Mouse (Mus musculus) adrenal gland, postnatal 14 days (tissue): ENCODE measurements around the gene Lax1. TPM values are rescaled to one million over a fixed set of nuclear protein-coding genes. Genes with fewer than 3 reads are reported as not detected.
"Not testable (repeated sequence)": the region's sequence is repeated elsewhere in the genome, so short reads cannot be mapped to it uniquely, and the experiment has no call there.

Experiments used
- DNase-seq: peaks from one replicate; pipeline ENCODE4 v3.0.0; 2021; ENCODE audit warnings: mixed read lengths
- long read RNA-seq, 2 experiments: library from polyadenylated mRNA; stranded (forward); transcript quantifications; one replicate each; pipeline ENCODE4 v2.0.0; 2021
- total RNA-seq: library from RNA; stranded (reverse); gene quantifications from 2 replicates; pipeline ENCODE4 v1.2.3, GENCODE M21; 2021

Gene Lax1
- 0.82 and 7.1 TPM in 2 replicates for total RNA-seq
- long read RNA-seq, experiment 1, result 0 reads
- long read RNA-seq, experiment 2, result 0 reads

GRCm38 (mm10) chr1:133689897-133690296 is at the start of gene Lax1:
Gene Lax1, minus strand, starts transcription at chr1:133690108.
- DNase-seq, result peak; percentile 37

DNA sequence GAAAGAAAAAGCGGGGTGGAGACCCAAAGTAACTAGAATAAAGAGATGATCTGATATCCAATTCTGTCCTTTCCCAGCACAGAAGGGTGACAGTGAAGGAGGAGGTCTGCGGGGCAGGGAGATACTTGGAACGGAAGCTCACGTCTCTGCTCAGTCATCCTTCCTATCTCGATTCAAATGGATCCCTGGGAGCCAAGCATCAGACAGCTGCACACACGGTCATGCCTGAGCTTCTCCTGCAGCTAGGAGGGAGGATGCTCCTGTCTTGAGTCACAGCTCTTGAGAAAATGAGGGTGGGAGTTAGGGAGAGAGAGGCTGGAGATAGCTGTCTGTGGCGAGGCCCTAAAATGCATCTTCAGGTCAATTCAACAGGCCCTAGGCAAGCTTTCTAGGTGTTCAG is 46.8 kb upstream of the Lax1 start:
- DNase-seq, result no peak

DNA sequence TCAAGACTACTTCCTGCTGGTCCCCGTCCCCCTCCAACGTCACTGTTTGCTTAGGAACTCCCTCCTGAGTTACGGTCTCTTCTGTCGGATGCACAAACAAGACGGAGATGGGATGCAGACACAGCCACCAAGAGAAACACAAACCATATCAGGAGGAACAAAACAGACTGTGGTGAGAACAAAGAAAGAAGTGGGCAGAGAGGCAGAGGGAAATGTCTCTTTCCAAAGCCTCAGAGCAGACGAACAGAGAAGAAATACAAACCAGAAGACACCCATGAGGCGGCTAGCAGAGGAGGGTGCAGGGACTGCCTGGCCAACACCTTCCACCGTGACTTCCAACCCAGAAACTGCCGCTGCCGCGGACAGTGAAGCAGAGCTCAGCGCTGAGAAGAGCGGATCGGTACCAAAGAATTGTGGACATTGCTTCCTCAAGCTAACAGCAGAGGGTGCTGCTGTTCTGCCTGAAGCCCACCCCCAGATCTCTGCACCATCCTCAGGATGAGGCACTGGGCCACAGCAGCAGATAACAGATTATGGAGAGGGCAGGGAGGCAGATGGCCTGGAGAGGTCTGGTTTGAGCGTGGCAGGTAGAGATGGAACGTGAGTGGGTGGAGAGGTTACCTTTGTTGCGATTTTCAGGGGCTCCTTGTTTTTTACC is 46.2 kb upstream of the Lax1 start:
- peak; percentile 77 for DNase-seq

- DNase-seq, result no peak
These were observed 42.9 kb upstream of the Lax1 start for GRCm38 (mm10) chr1:133732814-133733213.

DNA sequence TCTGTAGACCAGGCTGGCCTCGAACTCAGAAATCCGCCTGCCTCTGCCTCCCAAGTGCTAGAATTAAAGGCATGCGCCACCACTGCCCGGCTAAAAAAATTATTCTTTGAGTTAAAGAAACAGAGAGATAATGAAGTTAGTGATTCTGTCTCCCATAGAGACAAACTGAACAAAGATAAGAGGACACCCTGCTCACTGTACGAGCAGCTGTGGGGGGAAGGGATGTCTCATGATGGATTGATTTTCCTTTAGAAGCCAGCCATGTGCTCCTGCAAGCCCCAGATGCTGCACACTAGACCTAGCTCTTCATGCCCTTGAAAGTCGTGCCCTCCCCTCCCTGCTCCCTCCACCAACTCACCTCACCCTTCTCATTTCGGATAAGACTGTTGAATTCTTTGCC is 38.4 kb upstream of the Lax1 start:
- DNase-seq, result no peak

DNA sequence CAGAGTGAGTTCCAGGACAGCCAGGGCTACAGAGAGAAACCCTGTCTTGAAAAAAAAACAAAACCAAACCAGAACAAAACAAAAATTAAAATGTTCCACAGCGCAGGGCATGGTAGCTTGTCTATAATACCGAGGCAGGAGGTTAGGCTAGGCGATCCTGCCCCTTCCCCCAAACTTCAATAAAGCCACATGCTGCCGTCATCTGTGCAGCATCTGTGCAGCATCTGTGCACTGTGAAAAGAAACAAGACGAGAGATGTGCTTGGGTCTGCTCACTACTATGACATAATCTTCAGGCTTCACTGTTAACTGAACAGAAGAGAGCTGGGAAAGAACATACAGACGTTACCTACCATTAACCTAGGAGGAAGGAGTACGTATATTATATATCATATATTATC is 30.4 kb upstream of the Lax1 start:
- no peak for DNase-seq

DNA sequence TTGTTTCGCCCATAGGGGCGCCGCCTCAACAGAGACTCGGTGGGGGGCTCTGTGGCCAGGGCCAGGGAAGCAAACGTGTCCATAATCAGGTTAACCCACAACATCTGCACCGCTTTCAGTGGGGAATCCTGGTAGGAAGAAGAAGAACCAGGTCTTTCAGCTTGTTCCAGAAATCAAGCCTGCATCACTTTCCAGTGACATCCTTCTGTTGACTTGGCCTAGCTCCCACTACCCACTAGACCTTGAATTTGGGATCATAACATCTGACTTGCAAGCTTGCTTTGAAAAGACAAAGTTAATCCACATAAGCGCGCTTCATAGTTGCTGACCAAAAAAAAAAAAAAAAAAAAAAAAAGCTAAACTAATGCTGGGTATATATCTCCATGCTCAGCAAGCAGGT is 28.9 kb upstream of the Lax1 start:
- no peak for DNase-seq

DNA sequence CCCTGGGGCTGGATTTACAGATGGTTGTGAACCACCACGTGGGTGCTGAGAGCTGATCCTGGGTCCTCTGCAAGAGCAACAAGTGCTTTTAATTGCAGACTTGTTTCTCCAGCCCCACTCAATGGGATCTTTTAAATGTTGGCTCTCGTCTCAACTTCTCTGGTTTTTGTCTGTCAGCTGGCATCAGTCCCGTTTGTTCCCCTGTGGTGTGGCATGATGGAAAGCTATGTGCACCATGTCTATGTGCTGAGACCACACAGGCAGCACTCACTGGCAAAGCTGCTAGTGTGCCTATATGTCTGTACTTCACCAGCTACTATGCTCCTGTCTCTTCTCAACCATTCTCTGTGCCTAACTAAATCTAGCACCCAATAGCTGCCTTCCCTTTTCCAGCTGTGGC is 28.4 kb upstream of the Lax1 start:
- no peak for DNase-seq

- DNase-seq, result peak; percentile 84
These were observed 26.6 kb upstream of the Lax1 start for GRCm38 (mm10) chr1:133716464-133716863.

- DNase-seq, result no peak
These were observed 25.3 kb upstream of the Lax1 start for GRCm38 (mm10) chr1:133715191-133715590.

GRCm38 (mm10) chr1:133713009-133713370 is 23.1 kb upstream of the Lax1 start:
- DNase-seq, result peak; percentile 46

- DNase-seq, result no peak
These were observed 22.5 kb upstream of the Lax1 start for GRCm38 (mm10) chr1:133712288-133713008.

GRCm38 (mm10) chr1:133711376-133711775 is 21.5 kb upstream of the Lax1 start:
- no peak for DNase-seq

DNA sequence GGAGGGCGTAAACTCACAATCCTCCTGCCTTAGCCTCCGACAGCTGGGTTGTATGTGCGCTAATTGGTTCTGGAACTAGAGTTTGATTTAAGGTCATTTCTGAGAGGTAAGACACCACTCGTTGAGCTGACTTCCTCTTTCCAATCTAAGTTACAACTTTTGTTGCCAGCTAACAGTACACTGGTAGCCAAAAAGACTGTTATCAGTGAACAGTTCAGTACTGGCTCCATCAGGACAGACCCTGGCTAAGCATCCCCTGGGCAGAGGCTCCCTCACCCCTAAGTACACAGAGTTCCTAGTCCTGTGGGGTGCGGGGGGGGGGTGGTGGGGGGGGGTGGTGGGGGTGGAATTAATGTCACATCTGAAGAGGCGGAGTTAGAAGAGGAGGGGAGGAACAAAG is 21.0 kb upstream of the Lax1 start:
- no peak for DNase-seq

GRCm38 (mm10) chr1:133709292-133709691 is 19.4 kb upstream of the Lax1 start:
- no peak for DNase-seq

GRCm38 (mm10) chr1:133701824-133702223 is 11.9 kb upstream of the Lax1 start:
- DNase-seq, result not testable (repeated sequence)

GRCm38 (mm10) chr1:133697935-133698620 is 8.2 kb upstream of the Lax1 start:
- DNase-seq, result no peak

GRCm38 (mm10) chr1:133695901-133696300 is 6.0 kb upstream of the Lax1 start:
- peak; percentile 33 for DNase-seq

- peak; percentile 63 for DNase-seq
These were observed 5.0 kb upstream of the Lax1 start for GRCm38 (mm10) chr1:133694876-133695275.

DNA sequence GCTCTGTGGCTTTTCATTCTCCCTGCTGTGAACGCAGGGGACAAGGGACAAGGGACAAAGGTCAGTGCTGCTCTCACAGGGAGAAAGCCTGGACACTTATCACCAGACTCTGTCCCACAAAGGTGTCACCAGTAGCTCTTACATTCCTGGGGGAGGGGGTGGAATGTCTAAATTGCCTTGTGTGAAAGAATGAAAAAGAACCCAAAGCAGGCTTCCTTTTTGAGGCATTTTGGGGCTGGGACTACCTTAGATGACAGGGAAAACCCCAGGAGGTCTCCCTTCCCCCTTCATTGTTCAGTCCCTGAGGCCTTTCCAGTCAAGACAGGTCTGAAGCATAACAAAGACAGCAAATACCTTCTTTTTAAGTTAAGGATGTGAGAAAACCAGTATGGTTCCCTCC is 4.4 kb upstream of the Lax1 start:
- no peak for DNase-seq

DNA sequence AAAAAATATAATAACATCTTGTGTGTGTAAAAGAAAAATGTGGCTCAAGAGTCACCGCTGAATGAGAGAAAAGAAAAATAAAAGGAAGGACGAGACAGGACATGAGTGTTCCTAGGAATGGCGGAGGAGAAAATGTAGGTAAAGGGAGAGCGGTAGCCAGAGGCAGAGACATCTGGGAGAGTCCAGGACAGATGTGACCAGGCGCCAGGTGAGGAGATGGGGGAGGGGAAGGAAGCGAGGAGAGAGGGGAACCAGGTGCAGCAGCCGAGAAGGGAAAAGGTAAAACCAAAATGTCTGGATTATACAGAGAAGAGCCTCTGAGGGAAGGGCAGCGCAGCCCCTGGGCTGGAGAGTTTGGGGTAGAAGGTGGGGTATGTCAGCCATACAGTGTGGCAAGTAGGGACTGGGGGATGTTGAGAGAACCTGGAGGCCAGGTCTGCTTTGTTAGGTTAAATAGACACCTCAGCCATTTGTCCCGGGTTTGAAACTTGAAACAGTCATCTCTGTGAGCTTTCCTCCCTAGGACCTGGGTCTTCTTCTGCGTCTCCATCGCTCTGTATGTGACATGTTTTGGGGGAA is 3.7 kb upstream of the Lax1 start:
- DNase-seq, result no peak

GRCm38 (mm10) chr1:133692195-133692594 is 2.3 kb upstream of the Lax1 start:
- no peak for DNase-seq

- no peak for DNase-seq
These were observed 1.1 kb upstream of the Lax1 start for GRCm38 (mm10) chr1:133691046-133691445.
